Mouse (Mus musculus) layer of hippocampus, adult 11-12 months (tissue): ENCODE results near the gene Gm12184.
"Not testable (repeated sequence)": the region's sequence is repeated elsewhere in the genome, so short reads cannot be mapped to it uniquely, and the experiment has no call there.

Experiments used
- DNase-seq: peaks from one replicate; pipeline ENCODE4 v3.0.0; 2022; ENCODE audit warnings: low spot score

Gm12184 gene

GRCm38 (mm10) chr11:48846362-48846761 is 19.9 kb upstream of the Gm12184 start:
- not testable (repeated sequence) for DNase-seq

DNA sequence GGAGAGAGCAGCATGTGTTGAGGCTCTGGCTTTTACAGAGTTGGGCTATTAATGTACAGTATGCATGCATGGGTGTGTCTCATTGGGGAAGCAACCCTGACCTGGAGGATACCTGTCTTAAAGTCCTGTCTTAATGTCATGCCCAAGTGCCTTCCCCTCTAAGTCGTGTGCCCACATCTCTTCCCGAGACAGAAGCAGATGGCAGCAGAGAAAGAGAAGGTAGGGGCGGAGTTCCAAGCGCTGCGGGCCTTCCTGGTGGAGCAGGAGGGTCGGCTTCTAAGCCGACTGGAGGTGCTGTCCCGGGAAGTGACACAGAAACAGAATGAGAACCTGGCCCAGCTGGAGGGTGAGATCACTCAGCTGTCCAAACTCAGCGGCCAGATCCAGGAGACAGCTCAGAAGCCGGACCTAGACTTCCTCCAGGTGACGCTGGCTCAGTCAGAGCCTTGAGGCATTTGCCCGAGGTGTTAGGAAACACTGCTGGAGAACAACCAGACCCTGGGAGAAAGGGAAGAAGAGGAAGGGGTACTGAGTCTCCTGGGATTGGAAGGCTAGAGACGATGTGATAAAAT is 18.9 kb upstream of the Gm12184 start:
- no peak for DNase-seq

DNA sequence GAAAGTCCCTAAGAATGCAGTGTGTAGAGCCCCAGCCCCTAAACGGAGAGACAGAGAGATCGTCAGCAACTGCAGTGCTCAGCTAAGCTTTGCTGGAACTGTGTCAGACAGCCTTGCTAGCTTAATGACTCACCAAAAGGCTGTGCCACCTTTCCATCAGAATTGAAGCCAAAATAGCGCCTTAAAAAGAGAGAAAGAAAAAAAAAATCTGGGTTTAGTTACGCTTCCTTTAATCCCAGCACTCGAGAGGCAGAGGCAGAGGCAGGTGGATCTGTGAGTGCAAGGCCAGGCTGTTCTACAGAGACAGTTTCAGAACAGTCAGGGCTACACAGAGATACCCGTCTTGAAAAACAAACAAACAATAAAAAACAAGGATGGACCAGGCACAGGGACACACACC is 17.9 kb upstream of the Gm12184 start:
- no peak for DNase-seq

DNA sequence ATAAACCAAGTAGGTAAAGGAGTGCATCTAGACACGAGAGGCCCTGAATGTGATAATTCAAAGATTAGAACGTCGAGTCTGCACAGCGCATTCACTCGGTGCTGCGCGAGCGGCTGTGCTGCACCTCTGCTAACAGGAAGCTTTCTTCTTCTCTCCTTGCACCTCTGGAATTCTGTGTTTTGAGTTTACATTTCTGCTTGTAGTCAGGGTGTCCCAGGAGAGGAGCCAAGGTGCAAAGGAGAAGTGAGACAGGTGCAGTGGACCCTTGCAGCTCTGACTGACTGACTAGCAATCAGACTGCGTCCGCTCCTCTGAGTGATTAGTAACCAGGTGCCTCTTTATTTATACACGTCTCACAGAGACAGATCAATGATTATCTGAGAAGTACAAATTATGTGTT is 16.7 kb upstream of the Gm12184 start:
- DNase-seq: no peak

DNA sequence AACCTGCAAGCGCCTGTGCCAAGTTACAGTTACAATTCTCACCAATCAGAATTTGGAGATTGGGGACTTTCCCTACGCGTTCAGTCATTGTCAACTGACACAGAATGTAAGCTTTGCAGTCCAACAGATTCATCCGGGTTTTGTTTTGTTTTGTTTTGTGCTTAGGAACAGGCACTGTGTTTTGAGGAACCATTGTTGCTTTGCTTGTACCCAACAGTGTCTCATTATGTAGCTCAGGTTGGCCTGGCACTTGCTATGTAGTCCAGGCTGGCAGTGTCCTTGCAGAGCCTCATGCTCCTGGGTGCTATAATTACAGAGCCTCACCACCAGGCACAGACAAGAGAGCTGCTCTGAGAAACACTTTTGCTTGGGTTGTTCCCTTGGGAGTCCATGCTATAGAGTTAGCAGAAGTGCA is 15.9 kb upstream of the Gm12184 start:
- DNase-seq: no peak

DNA sequence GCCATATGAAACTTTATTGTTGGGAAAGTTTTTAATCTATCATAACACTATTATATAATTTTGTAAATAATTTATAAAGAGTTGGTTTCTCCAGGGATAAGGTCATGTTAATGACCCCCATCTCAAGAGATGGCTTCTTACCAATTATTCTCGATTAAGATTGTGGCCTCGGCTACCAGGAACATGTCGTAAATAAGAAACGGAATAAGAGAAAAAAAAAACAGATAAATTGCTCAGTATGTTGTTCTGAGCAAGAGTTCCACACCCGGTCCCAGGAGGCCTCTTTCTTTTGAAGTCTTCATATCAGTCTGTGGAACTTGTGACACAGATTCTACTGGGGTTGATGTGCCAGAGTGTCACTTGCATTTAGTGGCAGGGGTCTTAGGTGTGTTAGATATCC is 14.8 kb upstream of the Gm12184 start:
- no peak for DNase-seq

- DNase-seq: no peak
Observed at GRCm38 (mm10) chr11:48840805-48841204, 14.3 kb upstream of the Gm12184 start.

DNA sequence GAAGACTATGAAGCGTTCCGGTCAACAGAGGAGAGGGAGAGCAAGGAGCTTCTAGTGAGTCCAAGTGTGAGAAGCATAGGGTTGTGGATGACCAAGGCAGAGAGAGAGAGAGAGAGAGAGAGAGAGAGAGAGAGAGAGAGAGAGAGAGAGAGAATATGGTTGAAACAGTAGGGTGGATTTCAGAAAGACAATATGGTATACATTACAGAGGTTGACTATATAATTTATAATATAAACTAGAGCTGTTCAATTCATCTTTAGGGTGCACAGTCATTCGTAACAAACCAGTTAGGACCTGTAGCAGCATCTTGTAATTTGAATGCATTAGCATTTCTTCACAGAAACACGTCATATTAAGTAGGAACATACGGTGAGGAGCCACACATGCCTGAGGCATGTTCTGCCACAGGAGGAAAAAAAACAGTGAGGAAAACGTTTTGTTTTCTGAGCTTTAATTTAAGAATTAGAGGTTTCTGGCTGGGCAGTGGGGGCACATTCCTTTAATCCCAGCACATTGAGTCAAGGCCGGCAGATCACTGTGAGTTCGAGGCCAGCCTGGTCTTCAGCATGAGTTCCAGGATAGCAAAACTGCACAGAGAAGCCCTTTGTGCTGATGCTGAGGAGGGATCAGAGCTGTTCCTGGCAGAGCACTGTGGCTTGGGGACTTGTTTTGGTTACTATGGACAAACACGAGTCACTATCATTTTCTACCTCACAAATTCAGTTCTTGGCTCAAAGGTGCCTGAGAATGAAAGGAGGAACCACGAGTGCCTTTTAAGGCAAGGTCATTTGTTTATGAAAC is 12.6 kb upstream of the Gm12184 start:
- no peak for DNase-seq

DNA sequence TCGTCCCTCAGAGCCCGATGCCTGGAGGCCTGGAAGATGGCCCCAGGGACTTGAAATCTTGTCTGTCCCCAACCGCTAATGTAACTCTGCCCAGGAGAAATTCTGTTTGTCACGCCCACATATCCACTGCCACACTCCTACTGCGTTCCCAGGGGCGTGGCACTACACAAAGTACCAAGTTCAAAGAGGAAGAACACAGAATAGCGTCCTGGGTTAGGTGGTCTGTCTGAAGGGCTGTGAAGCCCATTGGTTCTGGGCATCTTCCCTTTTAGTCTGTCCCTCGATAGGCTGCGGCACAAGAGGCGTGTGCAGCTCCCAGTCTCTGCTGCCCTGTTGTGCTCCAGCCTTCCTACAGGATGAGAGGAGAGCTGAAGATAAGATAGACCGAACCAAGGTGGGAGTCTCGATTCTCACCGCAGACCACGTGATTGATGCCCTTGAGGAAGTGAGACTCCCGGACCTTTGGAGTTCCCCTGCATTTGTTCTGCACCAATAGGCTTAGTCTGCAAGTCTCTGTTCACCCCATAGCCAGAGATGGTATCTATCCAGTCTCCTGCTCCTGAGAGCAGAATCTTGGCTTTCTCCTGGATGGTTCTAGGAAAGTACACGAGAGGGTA is 11.8 kb upstream of the Gm12184 start:
- DNase-seq: peak; percentile 30

- DNase-seq: peak; percentile 43
Observed at GRCm38 (mm10) chr11:48837310-48838180, 11.1 kb upstream of the Gm12184 start.

- DNase-seq: no peak
Observed at GRCm38 (mm10) chr11:48836990-48837309, 10.5 kb upstream of the Gm12184 start.

DNA sequence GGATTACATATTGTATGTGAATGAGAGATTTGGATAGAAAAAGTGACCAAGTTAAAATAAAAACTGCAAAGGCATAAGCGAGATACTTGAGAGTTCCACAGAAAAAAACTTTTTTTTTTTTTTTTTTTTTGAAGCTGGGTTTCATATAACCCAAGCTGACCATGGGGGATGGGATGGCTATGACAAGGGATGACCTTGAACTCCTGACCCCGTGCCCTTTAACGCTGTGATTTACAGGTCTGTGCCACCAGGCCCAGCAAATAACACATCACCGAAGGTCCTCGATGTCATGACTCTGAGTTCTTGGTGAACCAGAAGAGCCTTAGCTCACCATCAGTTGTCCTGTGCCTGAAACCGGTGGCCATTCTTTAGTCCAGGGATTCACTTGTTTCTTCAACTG is 9.5 kb upstream of the Gm12184 start:
- DNase-seq: no peak

- peak; percentile 92 for DNase-seq
Observed at GRCm38 (mm10) chr11:48833731-48834639, 7.5 kb upstream of the Gm12184 start.

DNA sequence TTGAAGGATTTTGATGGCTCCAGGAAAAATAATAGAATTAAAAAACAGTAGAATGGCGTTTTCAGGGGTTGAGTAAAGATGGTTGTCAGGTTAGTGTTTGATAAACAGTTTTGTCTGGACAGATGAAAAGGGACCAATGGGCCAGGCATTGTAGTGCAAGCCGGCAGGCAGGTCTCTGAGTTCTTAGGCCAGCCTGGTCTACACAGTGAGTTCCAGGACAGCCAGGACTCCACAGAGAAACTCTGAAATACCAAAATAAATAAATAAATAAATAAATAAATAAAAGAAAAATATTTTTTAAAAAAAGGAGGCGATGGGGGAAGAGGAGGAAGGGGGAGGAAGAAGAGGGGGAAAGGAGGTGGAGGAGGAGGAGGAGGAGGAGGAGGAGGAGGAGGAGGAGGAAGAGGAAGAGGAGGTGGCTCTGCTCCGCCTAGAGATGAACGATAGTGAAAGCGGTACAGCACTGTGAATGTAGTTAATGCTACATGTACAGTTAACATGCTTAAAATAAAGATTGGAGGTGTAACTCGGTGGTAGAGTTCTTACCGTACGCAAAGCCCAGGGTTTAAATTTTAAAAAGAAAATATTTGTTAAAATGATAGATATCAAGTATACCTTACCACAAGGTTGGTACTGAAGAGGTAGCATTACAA is 6.7 kb upstream of the Gm12184 start:
- no peak for DNase-seq

GRCm38 (mm10) chr11:48831273-48831672 is 4.8 kb upstream of the Gm12184 start:
- no peak for DNase-seq

DNA sequence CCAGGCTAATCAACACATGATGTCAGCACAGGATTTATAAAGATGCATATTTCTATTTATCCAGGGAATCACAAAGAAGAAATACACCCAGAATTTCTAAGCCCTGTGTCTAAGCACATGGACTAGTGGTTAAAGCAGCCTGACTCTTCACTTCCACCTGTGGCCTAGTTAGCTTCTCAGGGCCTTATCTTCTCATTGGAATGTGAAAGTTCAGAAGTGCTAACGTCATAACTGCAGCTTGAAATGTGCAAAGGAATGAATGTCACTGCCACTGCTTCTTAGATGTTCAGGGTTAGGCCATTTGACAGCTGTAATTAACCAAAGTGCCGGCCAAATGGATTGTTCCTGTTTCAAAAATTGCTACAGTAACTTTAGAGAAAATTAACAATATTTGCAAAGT is 3.8 kb upstream of the Gm12184 start:
- no peak for DNase-seq

- no peak for DNase-seq
Observed at GRCm38 (mm10) chr11:48827926-48828325, 1.5 kb upstream of the Gm12184 start.

DNA sequence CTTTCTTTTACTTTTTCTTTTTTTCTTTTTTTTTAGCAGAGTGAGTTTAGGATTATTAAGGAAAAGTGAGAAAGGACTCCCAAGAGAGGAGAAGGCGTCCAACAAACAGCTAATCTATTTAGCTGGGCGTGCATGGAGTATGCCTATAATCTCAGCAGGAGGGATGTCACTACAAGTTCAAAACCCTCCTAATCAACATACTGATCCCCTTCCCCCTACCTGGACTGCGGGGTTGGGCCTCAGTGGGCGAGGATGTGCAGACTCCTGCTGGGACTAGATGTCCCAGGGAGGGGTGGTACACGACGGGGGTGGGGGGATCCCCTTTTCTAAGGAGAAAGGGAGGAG is 269 bp upstream of the Gm12184 start:
- no peak for DNase-seq

GRCm38 (mm10) chr11:48824311-48824830 is 2.1 kb downstream of the Gm12184 start:
- DNase-seq: no peak

- peak; percentile 44 for DNase-seq
Observed at GRCm38 (mm10) chr11:48823536-48823972, 2.9 kb downstream of the Gm12184 start.
